Mouse (Mus musculus): Measurements from ENCODE around the gene H2-Q7. TPM values are rescaled to one million over a fixed set of nuclear protein-coding genes. Genes with fewer than 3 reads are reported as not detected.
"Not testable (repeated sequence)": the region's sequence is repeated elsewhere in the genome, so short reads cannot be mapped to it uniquely, and the experiment has no call there.

The H2-Q7 gene
- under 1 TPM; 0.61 to 0.82 TPM for total RNA-seq (2021)
- long read RNA-seq, experiment 1: 0 reads
- long read RNA-seq, experiment 2: 0 reads

- H3K27ac ChIP-seq; intact Hi-C loops (cut with DNase I): not testable (repeated sequence)
- DNase-seq: peak; percentile 77
- peak within 1 kb of the TSS; percentile 67 for H3K4me3 ChIP-seq
Measured at GRCm38 (mm10) chr17:35438885-35439284, at the start of gene H2-Q7. Gene H2-Q7 (plus strand): TSS chr17:35439155.

DNA sequence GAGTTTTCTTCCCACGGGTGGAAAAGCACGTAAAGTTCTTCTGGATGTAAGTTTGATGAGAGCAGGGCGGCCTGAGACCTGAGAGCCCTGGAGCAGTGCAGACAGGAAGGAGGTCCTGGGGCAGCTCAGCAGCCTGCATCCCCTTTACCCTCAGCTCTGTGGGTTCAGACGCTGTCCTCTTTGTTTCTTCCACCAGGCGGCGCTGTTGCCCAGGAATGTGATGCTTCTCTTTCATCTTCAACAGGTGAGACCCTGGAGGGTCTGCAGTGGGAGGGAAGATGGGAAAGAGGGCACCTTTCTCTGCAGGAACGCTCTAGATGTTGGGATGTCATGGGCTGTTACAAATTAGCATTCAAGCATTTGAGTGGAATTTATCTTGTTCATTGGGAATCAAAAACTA is 49.2 kb upstream of the H2-Q7 start:
- H3K4me3 ChIP-seq; intact Hi-C loops (cut with DNase I); H3K27ac ChIP-seq; DNase-seq: not testable (repeated sequence)
- TF ChIP-seq CTCF (IDR thresholded peaks at IDR 0.05): peak; percentile 47

GRCm38 (mm10) chr17:35392671-35393070 is 46.3 kb upstream of the H2-Q7 start:
- intact Hi-C loops (cut with DNase I); DNase-seq; H3K4me3 ChIP-seq; H3K27ac ChIP-seq: not testable (repeated sequence)

GRCm38 (mm10) chr17:35393864-35394800 is 44.8 kb upstream of the H2-Q7 start:
- DNase-seq; intact Hi-C loops (cut with DNase I); H3K27ac ChIP-seq: not testable (repeated sequence)
- peak overlapping the region; percentile 62 for H3K4me3 ChIP-seq

DNA sequence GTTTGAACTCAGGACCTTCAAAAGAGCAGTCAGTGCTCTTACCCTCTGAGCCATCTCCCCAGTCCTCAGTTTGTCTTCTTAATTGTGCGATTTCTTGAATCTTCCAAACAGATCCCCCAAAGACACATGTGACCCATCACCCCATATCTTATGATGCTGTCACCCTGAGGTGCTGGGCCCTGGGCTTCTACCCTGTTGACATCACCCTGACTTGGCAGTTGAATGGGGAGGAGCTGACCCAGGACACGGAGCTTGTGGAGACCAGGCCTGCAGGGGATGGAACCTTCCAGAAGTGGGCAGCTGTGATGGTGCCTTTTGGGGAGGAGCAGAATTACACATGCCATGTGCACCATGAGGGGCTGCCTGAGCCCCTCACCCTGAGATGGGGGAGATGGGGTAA is 42.0 kb upstream of the H2-Q7 start:
- DNase-seq; H3K27ac ChIP-seq; H3K4me3 ChIP-seq; intact Hi-C loops (cut with DNase I): not testable (repeated sequence)

GRCm38 (mm10) chr17:35413057-35413456 is 25.9 kb upstream of the H2-Q7 start:
- DNase-seq; H3K4me3 ChIP-seq; H3K27ac ChIP-seq; intact Hi-C loops (cut with DNase I): not testable (repeated sequence)

GRCm38 (mm10) chr17:35415273-35416129 is 23.5 kb upstream of the H2-Q7 start:
- H3K27ac ChIP-seq; H3K4me3 ChIP-seq; DNase-seq; intact Hi-C loops (cut with DNase I): not testable (repeated sequence)

- H3K27ac ChIP-seq: no peak overlapping the region
- no peak for TF ChIP-seq CTCF (IDR thresholded peaks at IDR 0.05)
- no peak overlapping the region for H3K4me3 ChIP-seq
- no peak for DNase-seq
- intact Hi-C loops (cut with DNase I): no loop called here
Measured at GRCm38 (mm10) chr17:35418772-35419171, 20.2 kb upstream of the H2-Q7 start.

GRCm38 (mm10) chr17:35419564-35419963 is 19.4 kb upstream of the H2-Q7 start:
- intact Hi-C loops (cut with DNase I): not testable (repeated sequence)

GRCm38 (mm10) chr17:35420206-35420810 is 18.6 kb upstream of the H2-Q7 start:
- DNase-seq; H3K4me3 ChIP-seq; intact Hi-C loops (cut with DNase I); H3K27ac ChIP-seq: not testable (repeated sequence)
- peak; percentile 58 for TF ChIP-seq CTCF (IDR thresholded peaks at IDR 0.05)

More at GRCm38 (mm10) chr17:35419564-35419963, 19.4 kb upstream of the H2-Q7 start:
- DNase-seq, H3K27ac ChIP-seq, H3K4me3 ChIP-seq: not testable (repeated sequence)

DNA sequence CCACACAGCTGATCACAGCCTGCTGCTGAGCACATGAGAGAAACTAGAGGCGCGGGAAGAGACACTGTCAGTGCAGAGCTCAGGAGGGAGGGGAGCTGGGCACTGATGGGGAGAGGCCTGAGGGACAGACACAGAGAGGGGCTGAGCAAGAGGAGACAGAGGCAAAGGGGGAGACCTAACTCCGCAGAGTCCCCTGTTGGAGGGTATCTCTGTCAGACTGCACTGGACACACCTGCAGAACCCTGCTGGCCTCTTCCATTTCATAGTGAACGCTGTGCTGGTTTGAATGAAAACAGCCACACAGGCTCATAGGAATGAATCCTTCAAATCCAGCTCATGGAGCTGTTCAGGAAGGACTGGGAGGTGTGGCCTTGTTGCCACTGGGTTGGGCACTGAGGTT is 17.6 kb upstream of the H2-Q7 start:
- H3K27ac ChIP-seq; H3K4me3 ChIP-seq; intact Hi-C loops (cut with DNase I); DNase-seq: not testable (repeated sequence)

DNA sequence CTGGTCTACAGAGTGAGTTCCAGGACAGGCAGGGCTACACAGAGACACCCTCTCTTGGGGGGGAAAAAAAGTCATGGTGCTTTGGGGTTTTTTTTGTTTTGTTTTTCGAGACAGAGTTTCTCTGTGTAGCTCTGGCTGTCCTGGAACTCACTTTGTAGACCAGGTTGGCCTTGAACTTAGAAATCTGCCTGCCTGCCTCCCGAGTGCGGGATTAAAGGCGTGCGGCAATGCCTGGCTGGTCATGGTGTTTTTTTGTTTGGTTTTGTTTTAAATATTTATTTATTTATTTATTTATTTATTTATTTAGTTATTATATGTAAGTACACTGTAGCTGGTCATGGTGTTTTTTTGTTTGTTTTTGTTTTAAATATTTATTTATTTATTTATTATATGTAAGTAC is 16.6 kb upstream of the H2-Q7 start:
- DNase-seq; intact Hi-C loops (cut with DNase I); H3K27ac ChIP-seq; H3K4me3 ChIP-seq: not testable (repeated sequence)

- DNase-seq; H3K27ac ChIP-seq; intact Hi-C loops (cut with DNase I); H3K4me3 ChIP-seq: not testable (repeated sequence)
Measured at GRCm38 (mm10) chr17:35423131-35423810, 15.7 kb upstream of the H2-Q7 start.

DNA sequence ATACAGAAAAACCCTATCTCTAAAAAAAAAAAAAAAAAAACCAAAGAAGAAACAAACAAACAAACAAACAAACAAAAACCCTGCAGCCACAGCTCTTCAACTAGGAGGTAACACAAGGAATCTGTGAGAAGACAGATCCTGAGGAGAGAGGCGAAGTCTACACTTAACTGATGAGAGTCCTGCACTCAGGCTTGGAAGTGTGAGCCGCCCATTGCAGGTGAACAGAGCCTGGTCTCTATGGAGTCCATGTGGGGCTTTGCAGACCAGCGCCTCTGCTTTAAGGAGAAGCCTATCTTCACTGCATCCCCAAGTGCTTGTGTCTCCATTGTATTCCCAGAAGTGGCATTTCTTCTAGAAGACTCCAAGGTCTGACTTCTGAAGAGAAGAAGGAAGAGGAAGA is 14.8 kb upstream of the H2-Q7 start:
- intact Hi-C loops (cut with DNase I); H3K4me3 ChIP-seq; H3K27ac ChIP-seq; DNase-seq: not testable (repeated sequence)

DNA sequence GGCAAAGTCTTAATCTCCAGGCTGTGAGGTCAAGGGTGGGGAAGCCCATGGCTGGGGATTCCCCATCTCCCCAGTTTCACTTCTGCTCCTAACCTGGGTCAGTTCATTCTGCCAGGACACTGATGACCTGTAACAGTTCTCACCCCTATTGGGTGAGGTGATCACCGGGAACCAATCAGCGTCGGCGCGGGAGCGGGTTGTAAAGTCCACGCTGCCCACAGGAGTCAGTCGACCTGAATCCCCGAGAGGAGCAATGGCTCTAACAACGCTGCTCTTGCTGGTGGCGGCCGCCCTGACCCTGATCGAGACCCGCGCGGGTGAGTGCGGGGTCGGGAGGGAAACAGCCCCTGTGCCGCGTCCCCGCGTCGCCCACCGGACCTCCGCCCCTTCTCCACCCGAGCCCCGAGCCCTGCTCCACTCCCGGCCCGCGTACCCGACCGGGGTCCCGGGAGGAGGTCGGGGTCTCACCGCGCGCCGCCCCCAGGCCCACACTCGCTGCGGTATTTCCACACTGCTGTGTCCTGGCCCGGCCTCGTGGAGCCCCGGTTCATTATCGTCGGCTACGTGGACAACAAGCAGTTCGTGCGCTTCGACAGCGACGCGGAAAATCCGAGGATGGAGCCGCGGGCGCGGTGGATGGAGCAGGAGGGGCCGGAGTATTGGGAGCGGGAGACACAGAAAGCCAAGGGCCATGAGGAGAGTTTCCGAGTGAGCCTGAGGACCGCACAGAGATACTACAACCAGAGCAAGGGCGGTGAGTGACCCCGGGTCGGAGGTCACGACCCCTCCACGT is 14.1 kb upstream of the H2-Q7 start, which contains the start of gene H2-Q6:
TSS of gene H2-Q6 (plus strand) at position 227 of the 793 bp plus-strand sequence.
- H3K27ac ChIP-seq; intact Hi-C loops (cut with DNase I): not testable (repeated sequence)
- peak; percentile 48 for DNase-seq
- peak within 1 kb of the TSS; percentile 64 for H3K4me3 ChIP-seq

GRCm38 (mm10) chr17:35425474-35425873 is 13.5 kb upstream of the H2-Q7 start:
- intact Hi-C loops (cut with DNase I); H3K27ac ChIP-seq; DNase-seq: not testable (repeated sequence)
- peak overlapping the region; percentile 64 for H3K4me3 ChIP-seq
